12 mouse cellular contexts compared by ENCODE assay signal in genomic region chr12:111225197-111225780, GRCm38 (mm10). TPM values are rescaled to one million over a fixed set of nuclear protein-coding genes. Genes with fewer than 3 reads are reported as not detected.
DNase-seq lines count a peak whose midpoint lies in the region; ATAC-seq and TF ChIP-seq lines count a peak whose summit lies in the region.
"Had no signal": no experiment of that assay in that cellular context is flagged by ENCODE, and none has a peak within 500 bp of the region (broad histone marks: within the 10 kb centered on the region; RNA-seq: fewer than 3 reads in every experiment).

No protein-coding gene starts in this region.

- no peak overlapping the region for H3K27ac ChIP-seq in kidney, embryonic 16.5 days (ENCODE audit: low read length)
- H3K27ac ChIP-seq in lung, embryonic 14.5 days (ENCODE audit: low read depth) = peak overlapping the region; percentile 36; the same call in 1 of the 2 replicates
- no peak overlapping the region for H3K27ac ChIP-seq in liver, postnatal 0 days (ENCODE audit: low read depth)
- H3K27ac ChIP-seq in intestine, embryonic 15.5 days = no peak overlapping the region

- peaks cover 31% of the 10 kb centered on the region for H3K36me3 ChIP-seq in kidney, embryonic 16.5 days (ENCODE audit: insufficient read depth, low read length)
- peaks cover 22% of the 10 kb centered on the region for H3K36me3 ChIP-seq in lung, embryonic 14.5 days (ENCODE audit: insufficient read depth)
- peaks cover 21% of the 10 kb centered on the region for H3K36me3 ChIP-seq in liver, postnatal 0 days (replicated peaks; ENCODE audit: insufficient read depth, low read length)
- H3K36me3 ChIP-seq in intestine, embryonic 15.5 days = peaks cover 10% of the 10 kb centered on the region; the same call in 1 of the 2 replicates

- H3K4me3 ChIP-seq in kidney, embryonic 16.5 days (ENCODE audit: low read length) = no peak overlapping the region
- no peak overlapping the region for H3K4me3 ChIP-seq in lung, embryonic 14.5 days (ENCODE audit: low read depth, low read length)
- no peak overlapping the region for H3K4me3 ChIP-seq in liver, postnatal 0 days (ENCODE audit: low read depth, low read length)
- H3K4me3 ChIP-seq in intestine, embryonic 15.5 days (replicated peaks) = no peak overlapping the region

- DNase-seq in kidney, adult 18-20 months = peak; percentile 14
- peak; percentile 25 for DNase-seq in CD4-positive helper T cell, adult 2 months (ENCODE audit: low read depth, low spot score)
- peak; percentile 4 for DNase-seq in T-cell, adult 2 months (ENCODE audit: low spot score)
- peak; percentile 43 for DNase-seq in lung, embryonic 14.5 days
- no peak for DNase-seq in liver, postnatal 0 days
- no peak for DNase-seq in right cerebral cortex, postnatal 4 days
- DNase-seq: cerebellum, adult 2 months; embryo, embryonic 11 days; retina, postnatal 1 day had no signal

- H3K4me2 ChIP-seq in kidney, embryonic 16.5 days (replicated peaks; ENCODE audit: low read depth, low read length) = no peak overlapping the region
- no peak overlapping the region for H3K4me2 ChIP-seq in lung, embryonic 14.5 days
- no peak overlapping the region for H3K4me2 ChIP-seq in liver, postnatal 0 days (ENCODE audit: low read depth, low read length)
- H3K4me2 ChIP-seq in intestine, embryonic 15.5 days (replicated peaks) = no peak overlapping the region

- no peaks in the 10 kb centered on the region for H3K27me3 ChIP-seq in kidney, embryonic 16.5 days (ENCODE audit: insufficient read depth, low read length)
- H3K27me3 ChIP-seq in lung, embryonic 14.5 days (ENCODE audit: insufficient read depth, low read length) = no peaks in the 10 kb centered on the region
- H3K27me3 ChIP-seq in liver, postnatal 0 days (ENCODE audit: insufficient read depth, low read length) = no peaks in the 10 kb centered on the region
- no peaks in the 10 kb centered on the region for H3K27me3 ChIP-seq in intestine, embryonic 15.5 days (replicated peaks)

- H3K9ac ChIP-seq in kidney, embryonic 16.5 days (replicated peaks; ENCODE audit: low read length) = no peak overlapping the region
- no peak overlapping the region for H3K9ac ChIP-seq in lung, embryonic 14.5 days
- H3K9ac ChIP-seq in liver, postnatal 0 days (replicated peaks) = no peak overlapping the region
- H3K9ac ChIP-seq in intestine, embryonic 15.5 days = no peak overlapping the region

- peaks cover 2% of the 10 kb centered on the region; the same call in 1 of the 2 replicates for H3K4me1 ChIP-seq in kidney, embryonic 16.5 days (ENCODE audit: insufficient read depth, low read length)
- H3K4me1 ChIP-seq in lung, embryonic 14.5 days (ENCODE audit: insufficient read depth) = 0 out of 2 replicates have a peak, but pooled peaks cover 3% of the 10 kb centered on the region
- no peaks in the 10 kb centered on the region for H3K4me1 ChIP-seq in liver, postnatal 0 days (ENCODE audit: insufficient read depth)
- no peaks in the 10 kb centered on the region for H3K4me1 ChIP-seq in intestine, embryonic 15.5 days (replicated peaks)

- peak; percentile 37; the same call in 1 of the 2 replicates for TF ChIP-seq CTCF in lung, embryonic 14.5 days (IDR thresholded peaks at IDR 0.05; ENCODE audit: low read depth)
- no peak for TF ChIP-seq CTCF in liver, postnatal 0 days (IDR thresholded peaks at IDR 0.05; ENCODE audit: low read depth)

- no peak for ATAC-seq in kidney, embryonic 16.5 days (ENCODE audit: low FRiP score, low TSS enrichment)
- peak; percentile 35; the same call in 1 of the 2 replicates for ATAC-seq in lung, embryonic 14.5 days (ENCODE audit: insufficient read depth)
- ATAC-seq in liver, postnatal 0 days = no peak
- no peak for ATAC-seq in intestine, embryonic 15.5 days

- TF ChIP-seq EP300 in liver, postnatal 0 days (IDR thresholded peaks at IDR 0.05; ENCODE audit: low read depth) = no peak

- WGBS in kidney, embryonic 16.5 days = 69% methylated on average over 10 of the region's 10 CpGs
- 58% methylated on average over 10 of the region's 10 CpGs for WGBS in lung, embryonic 14.5 days
- WGBS in liver, postnatal 0 days (ENCODE audit: insufficient replicate concordance) = 69% methylated on average over 10 of the region's 10 CpGs
- 69% methylated on average over 10 of the region's 10 CpGs for WGBS in intestine, embryonic 15.5 days

- H3K9me3 ChIP-seq in kidney, embryonic 16.5 days (ENCODE audit: low read length) = no peaks in the 10 kb centered on the region; the same call in 1 of the 2 replicates
- no peaks in the 10 kb centered on the region for H3K9me3 ChIP-seq in lung, embryonic 14.5 days (ENCODE audit: low read depth, low read length)
- no peaks in the 10 kb centered on the region for H3K9me3 ChIP-seq in liver, postnatal 0 days (ENCODE audit: low read length)
- H3K9me3 ChIP-seq in intestine, embryonic 15.5 days = no peaks in the 10 kb centered on the region

RNA-seq across cellular contexts. Expression of gene 4930595D18Rik, which starts 41.0 kb away (rescaled TPM):
- not detected in 2 replicates for polyA plus RNA-seq in kidney, embryonic 16.5 days (2015; fragmentation: Nextera tagmentation; extraction: Ambion mirVana)
- not detected in 2 replicates for polyA plus RNA-seq in lung, embryonic 14.5 days (2014; fragmentation: Nextera tagmentation; extraction: Ambion mirVana)
- not detected in 2 replicates for polyA plus RNA-seq in liver, postnatal 0 days (2015; fragmentation: Nextera tagmentation; extraction: Ambion mirVana)
- polyA plus RNA-seq in intestine, embryonic 15.5 days (2015; fragmentation: Nextera tagmentation; extraction: Ambion mirVana) = not detected in 2 replicates
- polyA plus RNA-seq: cerebellum, adult 2 months; liver, embryonic 16.5 days had no signal

RNA-seq across cellular contexts. Expression of gene Amn, which starts 45.6 kb away (rescaled TPM):
- 70.7 and 87.7 TPM in 2 replicates for polyA plus RNA-seq in kidney, embryonic 16.5 days (2015; fragmentation: Nextera tagmentation; extraction: Ambion mirVana)
- polyA plus RNA-seq in lung, embryonic 14.5 days (2014; fragmentation: Nextera tagmentation; extraction: Ambion mirVana) = 0.19 and 0.36 TPM in 2 replicates
- polyA plus RNA-seq in liver, postnatal 0 days (2015; fragmentation: Nextera tagmentation; extraction: Ambion mirVana) = 0.27 and 0.61 TPM in 2 replicates
- 127 and 149 TPM in 2 replicates for polyA plus RNA-seq in intestine, embryonic 15.5 days (2015; fragmentation: Nextera tagmentation; extraction: Ambion mirVana)

RNA-seq across cellular contexts. Expression of gene Traf3, which starts 59.1 kb away (rescaled TPM):
- polyA plus RNA-seq in kidney, embryonic 16.5 days (2015; fragmentation: Nextera tagmentation; extraction: Ambion mirVana) = 8.9 and 10.6 TPM in 2 replicates
- polyA plus RNA-seq in lung, embryonic 14.5 days (2014; fragmentation: Nextera tagmentation; extraction: Ambion mirVana) = 10.7 and 11.7 TPM in 2 replicates
- 1.9 and 2.5 TPM in 2 replicates for polyA plus RNA-seq in liver, postnatal 0 days (2015; fragmentation: Nextera tagmentation; extraction: Ambion mirVana)
- 6.9 and 7.8 TPM in 2 replicates for polyA plus RNA-seq in intestine, embryonic 15.5 days (2015; fragmentation: Nextera tagmentation; extraction: Ambion mirVana)

Comparison
In these comparisons a context has a peak if more than half of its experiments do, and no peak if none do; other contexts are left out.
1. DNase-seq: peak in kidney, adult 18-20 months (single experiment), CD4-positive helper T cell, adult 2 months (single experiment), T-cell, adult 2 months (single experiment) and lung, embryonic 14.5 days (single experiment); none in liver, postnatal 0 days (single experiment) and right cerebral cortex, postnatal 4 days (single experiment).
2. RNA of gene Amn, which starts 45.6 kb away (polyA plus RNA-seq): 127 to 149 TPM in intestine, embryonic 15.5 days and 70.7 to 87.7 TPM in kidney, embryonic 16.5 days; 0.27 to 0.61 TPM in liver, postnatal 0 days and 0.19 to 0.36 TPM in lung, embryonic 14.5 days; every median in the first group is over 10 times any median in the second.